Mouse (Mus musculus): ENCODE measurements around the gene Tnnt1. TPM values are rescaled to one million over a fixed set of nuclear protein-coding genes. Genes with fewer than 3 reads are reported as not detected.
A peak's percentile ranks its signal among the peaks of the same experiment; 100 is the strongest.
"Not testable (repeated sequence)": the region's sequence is repeated elsewhere in the genome, so short reads cannot be mapped to it uniquely, and the experiment has no call there.

Gene Tnnt1
- polyA plus RNA-seq, 1 experiment from 2014 or later, result 3.6 TPM

GRCm38 (mm10) chr7:4541344-4541743, 25.2 kb upstream of the Tnnt1 start:
- H3K4me3 ChIP-seq (ENCODE audit: low read depth, low read length), result no peak overlapping the region
- no peak overlapping the region for H3K4me2 ChIP-seq (ENCODE audit: low read length)
- no peak overlapping the region for H3K9ac ChIP-seq (ENCODE audit: low read depth, low read length)
- H3K36me3 ChIP-seq (ENCODE audit: control insufficient read depth, insufficient read depth, low read length), result peaks cover 17% of the 10 kb centered on the region
- ATAC-seq, result no peak
- peaks cover 10% of the 10 kb centered on the region for H3K4me1 ChIP-seq (ENCODE audit: control insufficient read depth, insufficient read depth, low read length)
- H3K27ac ChIP-seq (ENCODE audit: low read length), result no peak overlapping the region
- no peaks in the 10 kb centered on the region for H3K27me3 ChIP-seq (ENCODE audit: control insufficient read depth, insufficient read depth, low read depth, low read length)
- H3K9me3 ChIP-seq (replicated peaks; ENCODE audit: control insufficient read depth, low read length, poor library complexity, severe bottlenecking), result no peaks in the 10 kb centered on the region
- 69% methylated on average over 5 of the region's 5 CpGs for WGBS

GRCm38 (mm10) chr7:4539019-4539418, 22.8 kb upstream of the Tnnt1 start:
- 78% methylated on average over 2 of the region's 2 CpGs for WGBS
- H3K36me3 ChIP-seq (ENCODE audit: control insufficient read depth, insufficient read depth, low read length), result peaks cover 17% of the 10 kb centered on the region
- H3K4me2 ChIP-seq (ENCODE audit: low read length), result no peak overlapping the region
- no peaks in the 10 kb centered on the region for H3K27me3 ChIP-seq (ENCODE audit: control insufficient read depth, insufficient read depth, low read depth, low read length)
- no peak overlapping the region for H3K4me3 ChIP-seq (ENCODE audit: low read depth, low read length)
- no peaks in the 10 kb centered on the region for H3K4me1 ChIP-seq (ENCODE audit: control insufficient read depth, insufficient read depth, low read length)
- no peak for ATAC-seq
- H3K27ac ChIP-seq (ENCODE audit: low read length), result no peak overlapping the region
- no peak overlapping the region for H3K9ac ChIP-seq (ENCODE audit: low read depth, low read length)
- no peaks in the 10 kb centered on the region for H3K9me3 ChIP-seq (replicated peaks; ENCODE audit: control insufficient read depth, low read length, poor library complexity, severe bottlenecking)

- 55% methylated on average over 4 of the region's 4 CpGs for WGBS
- ATAC-seq, result no peak
- Histone ChIP-seq H3K36me3 (ENCODE audit: control insufficient read depth, insufficient read depth, low read length) (peaks cover 17% of the 10 kb centered on the region), H3K4me1 (ENCODE audit: control insufficient read depth, insufficient read depth, low read length) (peaks cover 3% of the 10 kb centered on the region; the same call in 1 of the 2 replicates), H3K27ac (ENCODE audit: low read length) (no peak overlapping the region), H3K4me2 (ENCODE audit: low read length) (no peak overlapping the region), H3K9ac (ENCODE audit: low read depth, low read length) (no peak overlapping the region), H3K4me3 (ENCODE audit: low read depth, low read length) (no peak overlapping the region), H3K27me3 (ENCODE audit: control insufficient read depth, insufficient read depth, low read depth, low read length) (peaks cover 3% of the 10 kb centered on the region), H3K9me3 (replicated peaks; ENCODE audit: control insufficient read depth, low read length, poor library complexity, severe bottlenecking) (no peaks in the 10 kb centered on the region)
Measured at GRCm38 (mm10) chr7:4537181-4537580, 21.0 kb upstream of the Tnnt1 start.

- H3K27me3 ChIP-seq (ENCODE audit: control insufficient read depth, insufficient read depth, low read depth, low read length), result peaks cover 7% of the 10 kb centered on the region
- ATAC-seq, result no peak
- H3K4me2 ChIP-seq (ENCODE audit: low read length), result no peak overlapping the region
- WGBS, result 84% methylated on average over 4 of the region's 4 CpGs
- H3K9me3 ChIP-seq (replicated peaks; ENCODE audit: control insufficient read depth, low read length, poor library complexity, severe bottlenecking), result no peaks in the 10 kb centered on the region
- peaks cover 3% of the 10 kb centered on the region; the same call in 1 of the 2 replicates for H3K4me1 ChIP-seq (ENCODE audit: control insufficient read depth, insufficient read depth, low read length)
- no peak overlapping the region for H3K27ac ChIP-seq (ENCODE audit: low read length)
- no peak overlapping the region for H3K4me3 ChIP-seq (ENCODE audit: low read depth, low read length)
- H3K36me3 ChIP-seq (ENCODE audit: control insufficient read depth, insufficient read depth, low read length), result peaks cover 12% of the 10 kb centered on the region; the same call in 1 of the 2 replicates
- no peak overlapping the region for H3K9ac ChIP-seq (ENCODE audit: low read depth, low read length)
Measured at GRCm38 (mm10) chr7:4536369-4536768, 20.2 kb upstream of the Tnnt1 start.

GRCm38 (mm10) chr7:4532005-4532729, 16.0 kb upstream of the Tnnt1 start, which contains the start of gene Dnaaf3:
TSS of gene Dnaaf3 (minus strand) at chr7:4532453.
- no peak within 1 kb of the TSS; the same call in 1 of the 2 replicates for H3K9ac ChIP-seq (ENCODE audit: low read depth, low read length)
- H3K27me3 ChIP-seq (ENCODE audit: control insufficient read depth, insufficient read depth, low read depth, low read length), result peaks cover 7% of the 10 kb centered on the region
- no peaks in the 10 kb centered on the region for H3K36me3 ChIP-seq (ENCODE audit: control insufficient read depth, insufficient read depth, low read length)
- peak; percentile 47 for ATAC-seq
- H3K4me2 ChIP-seq (ENCODE audit: low read length), result peak within 1 kb of the TSS; percentile 32
- H3K4me3 ChIP-seq (ENCODE audit: low read depth, low read length), result peak within 1 kb of the TSS; percentile 14; the same call in 1 of the 2 replicates
- WGBS, result 3% methylated on average over 28 of the region's 28 CpGs
- H3K27ac ChIP-seq (ENCODE audit: low read length), result no peak within 1 kb of the TSS
- H3K9me3 ChIP-seq (replicated peaks; ENCODE audit: control insufficient read depth, low read length, poor library complexity, severe bottlenecking), result no peaks in the 10 kb centered on the region
- peaks cover 5% of the 10 kb centered on the region for H3K4me1 ChIP-seq (ENCODE audit: control insufficient read depth, insufficient read depth, low read length)

- not testable (repeated sequence) for H3K36me3 ChIP-seq (ENCODE audit: control insufficient read depth, insufficient read depth, low read length); H3K4me3 ChIP-seq (ENCODE audit: low read depth, low read length); ATAC-seq; H3K9ac ChIP-seq (ENCODE audit: low read depth, low read length); H3K9me3 ChIP-seq (replicated peaks; ENCODE audit: control insufficient read depth, low read length, poor library complexity, severe bottlenecking); H3K27me3 ChIP-seq (ENCODE audit: control insufficient read depth, insufficient read depth, low read depth, low read length); H3K4me2 ChIP-seq (ENCODE audit: low read length); H3K27ac ChIP-seq (ENCODE audit: low read length)
- peaks cover 13% of the 10 kb centered on the region for H3K4me1 ChIP-seq (ENCODE audit: control insufficient read depth, insufficient read depth, low read length)
- 51% methylated on average over 7 of the region's 8 CpGs for WGBS
Measured at GRCm38 (mm10) chr7:4530166-4530565, 14.0 kb upstream of the Tnnt1 start.

- Histone ChIP-seq H3K4me2 (ENCODE audit: low read length) (peak overlapping the region; percentile 62), H3K36me3 (ENCODE audit: control insufficient read depth, insufficient read depth, low read length) (no peaks in the 10 kb centered on the region), H3K4me1 (ENCODE audit: control insufficient read depth, insufficient read depth, low read length) (peaks cover 11% of the 10 kb centered on the region), H3K4me3 (ENCODE audit: low read depth, low read length) (no peak overlapping the region), H3K9me3 (replicated peaks; ENCODE audit: control insufficient read depth, low read length, poor library complexity, severe bottlenecking) (no peaks in the 10 kb centered on the region), H3K27me3 (ENCODE audit: control insufficient read depth, insufficient read depth, low read depth, low read length) (peaks cover 5% of the 10 kb centered on the region), H3K9ac (ENCODE audit: low read depth, low read length) (no peak overlapping the region), H3K27ac (ENCODE audit: low read length) (no peak overlapping the region)
- ATAC-seq, result peak; percentile 4; the same call in 1 of the 2 replicates
- 50% methylated on average over 18 of the region's 18 CpGs for WGBS
Measured at GRCm38 (mm10) chr7:4527302-4527689, 11.1 kb upstream of the Tnnt1 start.

GRCm38 (mm10) chr7:4526341-4527301, 10.4 kb upstream of the Tnnt1 start:
- Histone ChIP-seq H3K27ac (ENCODE audit: low read length) (peak overlapping the region; percentile 13; the same call in 1 of the 2 replicates), H3K4me1 (ENCODE audit: control insufficient read depth, insufficient read depth, low read length) (peaks cover 10% of the 10 kb centered on the region), H3K4me3 (ENCODE audit: low read depth, low read length) (peak overlapping the region; percentile 35), H3K27me3 (ENCODE audit: control insufficient read depth, insufficient read depth, low read depth, low read length) (peaks cover 3% of the 10 kb centered on the region; the same call in 1 of the 2 replicates), H3K9me3 (replicated peaks; ENCODE audit: control insufficient read depth, low read length, poor library complexity, severe bottlenecking) (no peaks in the 10 kb centered on the region), H3K36me3 (ENCODE audit: control insufficient read depth, insufficient read depth, low read length) (no peaks in the 10 kb centered on the region), H3K4me2 (ENCODE audit: low read length) (peak overlapping the region; percentile 62), H3K9ac (ENCODE audit: low read depth, low read length) (peak overlapping the region; percentile 61)
- ATAC-seq, result peak; percentile 95
- 20% methylated on average over 40 of the region's 40 CpGs for WGBS

Data from midbrain, embryonic 16.5 days (tissue).